Mouse (Mus musculus): ENCODE data around the gene Tsc22d2.

The Tsc22d2 gene

DNA sequence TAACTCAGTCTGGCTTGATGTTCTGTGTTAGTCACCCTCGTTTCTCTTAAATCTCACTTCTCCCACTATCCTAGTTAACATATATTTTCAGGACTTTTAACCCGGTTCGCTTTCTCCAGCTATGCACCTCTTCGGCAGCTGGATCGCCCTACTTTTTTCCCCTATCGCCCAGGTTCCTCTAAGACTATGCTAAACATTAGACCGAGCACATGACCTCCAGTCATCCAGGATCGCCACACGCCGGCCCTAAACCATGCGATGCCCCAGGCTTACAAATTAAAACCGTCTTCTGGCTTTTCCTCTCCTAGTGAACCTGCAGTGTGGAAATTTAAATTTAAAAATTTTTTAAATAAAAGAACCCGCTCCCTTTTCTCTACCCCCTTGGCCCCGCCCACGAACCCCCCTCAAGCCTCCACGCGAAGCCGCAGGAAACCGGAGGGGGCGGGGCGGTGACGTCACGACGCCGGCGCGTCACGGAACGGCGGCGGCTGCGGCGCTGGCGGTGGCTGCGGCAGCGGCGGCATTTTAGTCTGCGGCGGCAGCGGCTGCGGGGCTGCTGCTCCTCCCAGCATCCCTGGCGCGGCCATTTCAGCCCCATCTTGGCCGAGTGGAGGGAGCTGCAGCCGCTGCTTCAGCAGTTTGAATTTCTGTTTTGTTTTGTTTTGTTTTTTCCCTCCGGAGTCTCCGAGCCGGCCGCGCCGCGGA, at the start of gene Tsc22d2:
Gene Tsc22d2 (plus strand): TSS at position 482 of the 705 bp plus-strand sequence.
- peak; percentile 98 for DNase-seq

DNA sequence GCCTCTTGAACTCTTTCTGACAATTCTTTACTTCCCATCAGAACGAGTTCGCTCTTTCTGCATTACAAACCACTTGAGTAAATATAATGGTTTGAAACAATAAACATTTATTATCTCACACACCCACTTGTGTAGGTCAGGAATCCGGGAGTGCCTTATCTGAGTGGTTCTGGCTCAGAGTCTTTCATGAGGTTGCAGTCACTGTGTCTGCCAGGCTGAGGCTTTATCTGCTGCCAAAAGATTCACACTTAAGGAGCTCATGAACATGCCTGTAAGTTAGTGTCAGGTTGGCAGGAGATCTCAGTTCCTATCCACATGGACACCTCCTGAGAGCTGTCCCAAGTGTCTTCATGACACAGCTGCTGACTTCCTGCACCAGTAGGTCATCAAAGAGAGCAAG, 47.8 kb upstream of the Tsc22d2 start:
- DNase-seq, result no peak

DNA sequence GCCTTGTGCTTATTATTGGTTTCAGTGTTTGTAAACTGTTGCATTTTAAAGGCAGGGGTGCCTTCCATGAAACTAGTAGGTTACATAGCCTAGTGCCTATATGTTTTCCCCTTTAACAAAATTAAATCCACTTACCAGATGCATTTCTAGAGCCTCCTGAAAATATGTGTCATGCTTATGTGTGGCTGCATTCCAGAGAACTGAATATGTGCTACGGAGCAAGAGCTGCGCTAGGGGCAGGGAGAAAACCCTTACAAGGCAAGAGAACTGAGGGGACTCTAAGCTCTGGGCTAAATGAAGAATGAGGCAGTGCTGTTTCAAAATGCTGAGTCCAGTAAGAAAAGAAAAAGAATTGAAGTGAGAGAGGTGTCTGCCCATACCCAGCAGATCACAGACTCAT, 43.7 kb upstream of the Tsc22d2 start:
- DNase-seq, result no peak

DNA sequence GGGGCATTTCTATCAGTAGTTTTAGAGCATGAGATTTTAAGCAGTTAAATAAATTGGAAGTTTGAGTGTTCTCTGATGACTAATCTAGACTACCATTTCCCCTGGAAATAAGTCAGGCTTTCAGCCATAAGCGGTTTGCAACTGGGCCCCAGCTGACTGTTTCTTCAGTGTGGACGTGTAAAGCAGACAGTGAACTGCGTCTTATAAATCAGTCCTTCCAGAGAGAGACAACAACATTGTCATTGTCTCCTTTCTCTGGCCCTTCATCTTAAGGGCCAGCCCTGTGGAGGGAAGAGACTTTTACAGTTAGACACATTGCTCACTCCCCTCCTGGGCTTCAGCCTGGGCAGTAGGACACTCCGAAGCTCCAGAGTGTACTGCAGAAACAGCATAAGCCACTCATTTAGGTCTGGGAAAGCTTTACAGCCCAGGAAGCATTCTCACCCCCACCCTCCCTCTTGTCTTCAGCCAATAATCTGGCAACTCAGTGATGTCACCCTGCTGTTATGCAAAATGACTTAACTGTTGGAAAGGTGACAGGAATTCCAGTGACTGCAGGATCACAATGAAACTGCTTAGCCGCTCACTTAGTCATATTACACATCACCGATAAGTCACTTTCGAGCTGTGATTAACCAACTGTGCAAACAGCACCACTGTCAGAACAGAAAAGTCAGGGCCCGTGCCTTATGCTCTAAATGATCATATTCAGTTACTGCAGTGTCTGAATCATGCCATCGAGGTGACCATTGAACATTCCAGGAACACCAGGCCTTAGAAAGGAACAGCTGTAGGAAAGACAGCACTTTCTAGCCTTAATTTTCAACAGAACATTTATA, 42.2 kb upstream of the Tsc22d2 start:
- DNase-seq, result peak; percentile 84

DNA sequence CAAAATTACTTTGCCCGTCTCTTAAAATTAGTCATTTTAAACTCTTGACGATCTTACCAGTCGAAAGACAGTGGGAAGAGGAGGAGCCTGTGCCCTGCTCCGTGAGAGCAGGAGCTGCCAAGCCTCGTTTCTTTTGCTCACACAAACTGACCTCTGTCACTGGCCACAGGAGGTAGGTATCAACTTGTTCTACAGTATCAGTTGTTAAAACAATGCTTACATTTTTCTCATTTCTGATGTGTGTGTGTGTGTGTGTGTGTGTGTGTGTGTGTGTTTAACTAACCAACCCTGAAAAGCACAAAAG, 41.7 kb upstream of the Tsc22d2 start:
- no peak for DNase-seq

- DNase-seq, result no peak
These were observed 40.2 kb upstream of the Tsc22d2 start for GRCm38 (mm10) chr3:58374281-58374680.

- DNase-seq, result no peak
These were observed 37.8 kb upstream of the Tsc22d2 start for GRCm38 (mm10) chr3:58376713-58377112.

GRCm38 (mm10) chr3:58377589-58378134, 36.9 kb upstream of the Tsc22d2 start:
- peak; percentile 33 for DNase-seq

- no peak for DNase-seq
These were observed 31.8 kb upstream of the Tsc22d2 start for GRCm38 (mm10) chr3:58382676-58383075.

DNA sequence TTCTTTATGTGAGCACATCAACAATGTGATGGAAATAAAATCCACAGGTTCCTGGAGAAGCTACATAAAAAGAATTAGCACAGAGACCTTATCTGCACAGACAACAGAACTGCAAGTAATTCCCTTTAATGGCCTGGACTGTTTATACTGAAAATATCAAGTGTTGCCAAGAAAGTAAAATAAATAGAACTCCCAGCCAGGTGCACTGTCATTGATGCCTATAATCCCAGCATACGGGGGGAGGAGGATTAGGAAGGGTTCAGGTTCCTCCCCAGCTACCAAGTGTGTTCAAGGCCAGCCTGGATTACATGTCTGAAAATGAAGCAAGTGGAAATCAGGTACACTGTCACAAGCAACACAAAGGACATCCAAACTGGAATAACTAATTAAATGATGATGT, 29.5 kb upstream of the Tsc22d2 start:
- no peak for DNase-seq

DNA sequence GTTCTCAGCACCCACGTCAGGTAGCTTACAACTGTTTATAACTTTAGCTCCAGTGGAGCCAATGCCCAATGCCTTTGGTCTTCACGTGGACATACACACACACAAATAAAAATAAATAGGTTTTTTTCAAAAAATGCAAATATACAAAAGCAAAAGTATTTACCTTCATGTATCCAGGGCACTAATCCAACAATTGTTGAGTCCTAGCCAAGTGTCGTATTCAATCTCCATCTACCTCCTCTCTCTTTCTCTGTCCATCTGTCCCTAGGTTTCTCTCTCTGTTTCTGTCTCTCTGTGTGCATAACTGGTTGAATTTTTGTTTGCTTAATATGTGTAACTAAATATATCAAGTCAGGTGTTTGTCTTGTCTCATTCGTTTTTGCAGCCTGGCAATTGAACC, 25.8 kb upstream of the Tsc22d2 start:
- DNase-seq, result no peak

DNA sequence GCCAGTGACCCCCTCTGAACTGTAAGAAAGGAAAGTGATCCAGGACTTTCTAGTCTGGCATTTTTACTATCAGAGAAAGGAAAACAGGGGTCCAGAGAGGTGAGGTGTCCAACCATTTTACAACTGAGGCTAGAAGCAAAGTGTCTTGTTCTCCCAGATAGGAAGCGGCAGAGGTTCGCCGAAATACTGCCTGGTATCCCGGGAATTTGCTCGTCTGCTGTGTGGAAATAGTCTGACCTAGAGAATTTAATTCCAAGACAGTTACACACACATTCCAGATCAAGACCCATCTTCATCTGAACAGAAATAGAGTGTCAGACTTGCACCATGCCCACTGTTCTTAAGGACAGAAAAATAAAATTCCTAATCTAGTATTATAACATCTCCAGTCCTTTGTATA, 16.0 kb upstream of the Tsc22d2 start:
- DNase-seq, result no peak

DNA sequence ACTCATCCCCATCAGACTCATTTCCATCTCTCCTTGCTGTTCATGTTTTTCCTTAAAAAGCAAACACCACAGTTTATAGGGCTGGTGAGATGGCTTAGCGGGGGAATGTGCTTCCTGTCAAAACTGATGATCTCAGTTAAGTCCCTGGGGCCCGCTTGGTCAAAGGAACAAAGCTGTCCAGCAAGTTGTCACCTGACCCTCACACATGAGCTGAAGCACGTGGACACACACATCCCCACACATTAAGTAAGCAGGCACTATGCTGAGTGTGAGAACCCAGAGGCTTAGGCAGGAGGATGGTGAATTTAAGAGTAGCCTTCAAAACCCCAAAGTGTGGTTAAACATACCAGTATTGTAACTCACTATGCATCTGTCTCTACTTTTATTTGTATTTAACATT, 14.6 kb upstream of the Tsc22d2 start:
- DNase-seq, result no peak

DNA sequence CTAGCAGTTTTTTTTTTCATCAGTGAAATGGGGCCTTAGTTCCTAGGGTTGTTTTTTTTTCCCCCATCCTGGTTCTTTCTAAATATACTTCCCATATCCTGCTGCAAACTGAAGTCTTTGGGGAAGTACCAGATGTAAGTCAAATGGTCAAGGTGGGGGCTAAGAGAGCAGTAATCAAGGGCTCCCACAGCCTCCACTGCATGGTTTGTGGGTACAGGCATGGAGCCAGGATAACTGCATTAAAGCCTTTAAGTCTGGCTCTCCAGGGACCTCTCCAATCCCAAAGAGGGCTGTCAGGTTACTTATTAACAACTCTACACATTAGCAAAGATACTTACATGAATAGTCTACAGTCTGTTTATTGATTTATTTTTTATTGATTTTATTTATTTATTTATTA, 2.8 kb upstream of the Tsc22d2 start:
- no peak for DNase-seq

DNA sequence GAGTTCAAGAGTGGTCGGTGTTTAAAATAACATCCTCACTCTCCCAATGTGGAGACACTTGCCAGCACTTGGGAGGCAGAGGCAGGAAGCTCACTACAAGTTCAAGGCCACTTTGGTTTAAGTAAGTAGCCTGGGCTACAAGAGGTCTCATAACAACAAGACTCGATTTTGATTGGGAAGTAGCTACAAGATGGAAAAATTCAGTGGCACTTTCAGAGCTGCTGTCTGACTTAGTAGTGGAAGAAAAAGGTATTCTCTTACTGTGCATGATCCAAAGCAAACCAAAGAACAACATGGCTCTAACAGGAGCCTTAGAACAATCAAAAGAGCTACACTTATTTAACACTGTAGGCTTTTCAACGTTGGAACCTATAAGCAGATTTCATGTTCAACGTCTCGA, 844 bp upstream of the Tsc22d2 start:
- DNase-seq, result no peak

- DNase-seq, result peak; percentile 89
These were observed 720 bp downstream of the Tsc22d2 start for GRCm38 (mm10) chr3:58414986-58415883.

DNA sequence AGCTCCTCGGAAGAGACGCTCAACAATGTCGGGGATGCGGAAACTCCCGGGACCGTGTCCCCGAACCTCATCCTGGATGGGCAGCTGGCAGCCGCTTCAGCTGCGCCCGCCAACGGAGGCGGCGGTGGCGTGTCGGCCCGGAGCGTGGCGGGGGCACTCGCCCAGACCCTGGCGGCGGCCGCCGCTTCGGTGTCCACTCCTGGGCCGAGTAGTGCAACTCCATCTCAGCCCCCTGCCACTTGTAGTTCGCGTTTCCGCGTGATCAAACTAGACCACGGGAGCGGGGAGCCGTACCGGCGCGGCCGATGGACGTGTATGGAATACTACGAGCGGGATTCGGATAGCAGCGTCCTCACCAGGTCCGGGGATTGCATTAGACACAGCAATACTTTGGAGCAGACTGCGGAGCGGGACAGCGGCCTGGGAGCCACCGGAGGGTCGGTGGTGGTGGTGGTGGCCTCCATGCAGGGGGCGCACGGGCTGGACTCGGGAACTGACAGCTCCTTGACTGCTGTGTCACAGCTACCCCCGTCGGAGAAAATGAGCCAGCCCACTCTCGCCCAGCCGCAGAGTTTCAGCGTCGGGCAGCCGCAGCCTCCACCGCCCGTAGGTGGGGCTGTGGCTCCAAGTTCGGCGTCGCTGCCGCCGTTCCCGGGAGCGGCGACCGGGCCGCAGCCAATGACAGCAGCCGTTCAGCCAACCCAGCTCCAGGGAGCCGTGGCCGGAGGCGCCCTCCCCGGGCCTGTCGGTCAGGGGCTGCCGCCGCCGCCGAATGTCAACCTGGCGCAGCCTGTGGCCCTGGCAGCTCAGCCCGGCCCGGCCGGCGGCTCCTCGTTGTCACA, 1.6 kb downstream of the Tsc22d2 start:
- peak; percentile 83 for DNase-seq

DNA sequence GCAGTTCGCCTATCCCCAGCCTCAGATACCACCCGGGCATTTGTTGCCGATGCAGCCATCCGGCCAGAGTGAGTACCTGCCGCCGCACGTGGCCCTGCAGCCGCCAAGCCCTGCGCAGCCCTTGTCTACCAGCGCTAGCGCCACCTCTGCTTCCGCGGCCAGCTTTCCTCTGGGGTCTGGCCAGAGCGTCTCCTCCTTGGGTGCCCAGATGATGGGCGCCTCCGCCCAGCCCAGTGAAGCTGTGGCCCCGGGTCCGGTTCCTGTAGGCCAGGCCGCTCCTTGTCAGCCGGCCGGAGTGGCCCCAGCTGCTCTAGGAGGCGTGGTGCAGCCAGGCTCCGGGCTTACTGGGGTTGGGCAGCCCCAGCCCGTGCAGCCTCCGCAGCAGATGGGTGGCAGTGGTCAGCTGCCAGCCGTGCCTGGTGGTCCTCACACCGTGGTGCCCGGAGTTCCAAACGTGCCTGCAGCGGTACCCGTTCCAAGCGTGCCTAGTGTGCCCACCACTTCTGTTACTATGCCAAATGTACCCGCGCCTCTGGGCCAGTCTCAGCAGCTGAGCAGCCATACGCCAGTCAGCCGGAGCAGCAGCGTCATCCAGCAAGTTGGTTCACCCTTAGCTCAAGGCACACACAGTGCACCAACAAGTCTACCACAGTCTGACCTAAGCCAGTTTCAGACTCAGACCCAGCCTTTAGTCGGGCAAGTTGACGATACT, 2.4 kb downstream of the Tsc22d2 start:
- peak; percentile 59 for DNase-seq

DNA sequence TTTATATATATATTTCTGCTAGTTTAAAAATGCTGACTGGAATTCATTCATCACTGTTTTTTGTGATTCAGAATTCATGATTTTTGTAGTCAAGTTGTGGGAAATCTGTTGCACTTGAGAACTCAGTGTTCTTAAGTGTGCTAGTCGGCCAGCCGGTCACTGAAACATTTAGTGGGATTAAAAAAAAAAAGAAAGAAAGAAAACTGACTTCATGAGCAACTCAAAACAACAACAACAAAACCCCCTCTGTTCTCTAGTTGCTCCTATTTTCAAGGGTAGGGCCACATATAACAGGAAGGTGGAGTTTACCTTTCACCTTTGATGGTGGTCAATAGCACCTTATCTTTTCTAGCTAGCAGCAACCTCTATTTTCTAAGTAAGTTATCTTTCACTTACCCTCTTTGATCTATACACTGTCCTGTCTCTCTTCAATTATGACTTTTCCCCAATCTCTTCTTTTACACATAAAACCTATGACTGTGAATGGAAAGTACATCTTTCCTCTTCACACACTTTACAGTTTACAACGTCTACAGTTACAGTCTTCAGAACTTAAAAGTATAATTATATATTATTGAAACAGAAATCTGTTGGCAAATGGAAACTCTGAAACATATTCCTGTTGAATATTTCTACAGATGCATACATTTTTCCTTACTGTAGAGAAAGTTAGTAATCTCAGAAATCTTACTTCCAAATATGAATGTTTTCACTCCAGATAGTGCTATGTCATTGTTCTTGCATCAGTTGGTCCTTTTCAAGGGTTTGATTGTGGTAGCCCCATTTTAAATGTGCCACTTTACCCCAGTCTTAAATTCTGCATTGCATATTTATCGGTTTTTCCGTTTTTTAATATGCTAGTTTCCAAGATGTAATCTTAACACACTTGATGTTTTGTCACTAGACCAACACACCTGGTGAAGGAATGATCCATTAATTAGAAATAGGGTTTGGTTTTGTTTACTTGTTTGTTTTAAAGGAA, 4.5 kb downstream of the Tsc22d2 start:
- DNase-seq, result no peak

DNA sequence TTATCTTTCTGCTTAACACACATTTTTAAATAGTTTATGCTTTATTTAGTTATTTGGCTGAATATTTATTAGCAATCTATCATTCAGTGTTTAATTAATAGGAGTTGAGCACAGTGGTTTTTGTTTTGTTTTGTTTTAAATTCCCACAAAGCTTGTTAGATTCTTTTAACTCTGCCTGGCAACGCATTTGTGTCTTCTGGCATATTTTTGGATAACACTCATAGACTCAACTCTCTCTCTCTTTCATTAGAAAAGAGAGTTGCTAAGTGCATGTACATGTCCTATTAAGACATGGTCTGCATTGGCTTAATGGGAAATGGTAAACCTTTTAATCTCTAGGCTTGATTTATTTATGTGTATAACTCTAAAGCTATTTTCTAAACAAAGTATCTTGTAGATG, 14.3 kb downstream of the Tsc22d2 start:
- DNase-seq, result no peak

All from kidney, postnatal 14 days (tissue).